Mouse (Mus musculus) liver, postnatal 0 days (tissue): Measurements from ENCODE around the gene Dhx36. TPM values are rescaled to one million over a fixed set of nuclear protein-coding genes. Genes with fewer than 3 reads are reported as not detected.

ENCODE experiments used
- ATAC-seq: fragments of 200-750 bp; cut with Nextera tagmentation; 2 replicates; pipeline ENCODE4 v1.8.0; 2017; ENCODE audit warnings: mild to moderate bottlenecking, moderate library complexity
- DNase-seq: peaks from one replicate; pipeline ENCODE4 v3.0.0-alpha.2; 2016
- H3K27ac ChIP-seq: fragments of 300-500 bp; sonication (generic); 2 replicates; pipeline ENCODE4 v1.5.1; 2014; ENCODE audit warnings: antibody characterized with exemption, moderate library complexity, mild to moderate bottlenecking, low read depth
- H3K27me3 ChIP-seq: fragments of 300-500 bp; sonication (generic); 2 replicates; pipeline ENCODE4 v1.6.1; 2014; ENCODE audit warnings: low read length, control low read depth, mixed read lengths; ENCODE audit not compliant: insufficient read depth
- H3K36me3 ChIP-seq: fragments of 300-500 bp; sonication (generic); replicated peaks from 2 replicates; pipeline ENCODE4 v1.6.1; 2014; ENCODE audit warnings: mild to moderate bottlenecking, control low read depth, low read length, moderate library complexity, mixed read lengths; ENCODE audit not compliant: insufficient read depth
- H3K4me1 ChIP-seq: fragments of 300-500 bp; sonication (generic); 2 replicates; pipeline ENCODE4 v1.6.1; 2014; ENCODE audit warnings: antibody characterized with exemption, mild to moderate bottlenecking, control low read depth; ENCODE audit not compliant: insufficient read depth
- H3K4me2 ChIP-seq: fragments of 300-500 bp; sonication (generic); 2 replicates; pipeline ENCODE4 v1.6.1; 2014; ENCODE audit warnings: low read depth, mild to moderate bottlenecking, low read length, moderate library complexity, mixed read lengths
- H3K4me3 ChIP-seq: fragments of 300-500 bp; sonication (generic); 2 replicates; pipeline ENCODE4 v1.5.1; 2014; ENCODE audit warnings: low read depth, low read length
- H3K9ac ChIP-seq: fragments of 300-500 bp; sonication (generic); replicated peaks from 2 replicates; pipeline ENCODE4 v1.6.1; 2014; ENCODE audit warnings: mild to moderate bottlenecking, moderate library complexity
- H3K9me3 ChIP-seq: fragments of 300-500 bp; sonication (generic); 2 replicates; pipeline ENCODE4 v1.6.1; 2016; ENCODE audit warnings: mild to moderate bottlenecking, control low read depth, low read length, mixed read lengths
- CTCF ChIP-seq: sonication (generic); IDR thresholded peaks from 2 replicates; pipeline ENCODE4 v1.5.1; 2016; ENCODE audit warnings: antibody characterized with exemption, low read depth
- EP300 ChIP-seq: IDR thresholded peaks from 2 replicates; pipeline ENCODE4 v1.6.1; 2016; ENCODE audit warnings: antibody characterized with exemption, low read depth, mild to moderate bottlenecking
- WGBS: fragments of 180-500 bp; shearing (Covaris S2); extraction: QIAGEN DNeasy Blood & Tissue Kit; methylation state at CpG from one replicate; pipeline ENCODE4 v1.1.7; 2014; ENCODE audit not compliant: insufficient replicate concordance; 5-methylcytosine and 5-hydroxymethylcytosine counted together
- polyA plus RNA-seq: library from polyadenylated mRNA; unstranded; fragments of >200 nt; fragmentation: Nextera tagmentation; extraction: Ambion mirVana; gene quantifications from 2 replicates; pipeline ENCODE4 v1.2.1, GENCODE M21; 2015

Dhx36 gene
- polyA plus RNA-seq: 12.0 and 12.4 TPM in 2 replicates

GRCm38 (mm10) chr3:62506488-62507205 is at the start of gene Dhx36:
TSS of gene Dhx36 (minus strand) at chr3:62507004.
- TF ChIP-seq CTCF (no peak), EP300 (no peak)
- Histone ChIP-seq H3K36me3 (0 out of 2 replicates have a peak, but pooled peaks cover 3% of the 10 kb centered on the region), H3K9me3 (no peaks in the 10 kb centered on the region), H3K4me2 (peak within 1 kb of the TSS; percentile 68), H3K27me3 (no peaks in the 10 kb centered on the region), H3K27ac (peak within 1 kb of the TSS; percentile 72), H3K9ac (peak within 1 kb of the TSS; percentile 78), H3K4me3 (peak within 1 kb of the TSS; percentile 76), H3K4me1 (peaks cover 14% of the 10 kb centered on the region)
- DNase-seq (peak; percentile 96), ATAC-seq (peak; percentile 96)
- under 1% methylated on average over 66 of the region's 66 CpGs for WGBS

GRCm38 (mm10) chr3:62527593-62527992 is 20.8 kb upstream of the Dhx36 start:
- no peak overlapping the region for H3K9ac ChIP-seq
- DNase-seq (no peak), ATAC-seq (no peak)
- WGBS: 55% methylated on average over 5 of the region's 5 CpGs
- H3K4me2 ChIP-seq: no peak overlapping the region
- no peak overlapping the region for H3K27ac ChIP-seq
- H3K27me3 ChIP-seq: no peaks in the 10 kb centered on the region
- TF ChIP-seq CTCF: no peak
- no peak for TF ChIP-seq EP300
- H3K4me3 ChIP-seq: no peak overlapping the region
- H3K9me3 ChIP-seq: no peaks in the 10 kb centered on the region
- H3K4me1 ChIP-seq: no peaks in the 10 kb centered on the region
- no peaks in the 10 kb centered on the region for H3K36me3 ChIP-seq

GRCm38 (mm10) chr3:62527160-62527559 is 20.4 kb upstream of the Dhx36 start:
- H3K4me2 ChIP-seq: no peak overlapping the region
- H3K27me3 ChIP-seq: no peaks in the 10 kb centered on the region
- H3K9ac ChIP-seq: no peak overlapping the region
- no peak for ATAC-seq
- no peak for DNase-seq
- TF ChIP-seq EP300: no peak
- peak; percentile 35 for TF ChIP-seq CTCF
- no peaks in the 10 kb centered on the region for H3K36me3 ChIP-seq
- no peak overlapping the region for H3K27ac ChIP-seq
- no peaks in the 10 kb centered on the region for H3K4me1 ChIP-seq
- H3K4me3 ChIP-seq: no peak overlapping the region
- WGBS: 40% methylated on average over 4 of the region's 4 CpGs
- H3K9me3 ChIP-seq: no peaks in the 10 kb centered on the region

GRCm38 (mm10) chr3:62507206-62507647 is 423 bp upstream of the Dhx36 start:
- peaks cover 14% of the 10 kb centered on the region for H3K4me1 ChIP-seq
- DNase-seq: no peak
- H3K4me2 ChIP-seq: peak overlapping the region; percentile 68
- no peak for ATAC-seq
- TF ChIP-seq CTCF: no peak
- no peak for TF ChIP-seq EP300
- no peaks in the 10 kb centered on the region for H3K9me3 ChIP-seq
- no peaks in the 10 kb centered on the region for H3K27me3 ChIP-seq
- no peaks in the 10 kb centered on the region for H3K36me3 ChIP-seq
- WGBS: 51% methylated on average over 5 of the region's 5 CpGs
- no peak overlapping the region for H3K27ac ChIP-seq
- peak overlapping the region; percentile 76 for H3K4me3 ChIP-seq
- no peak overlapping the region for H3K9ac ChIP-seq

GRCm38 (mm10) chr3:62505166-62505900 is 1.5 kb downstream of the Dhx36 start:
- H3K36me3 ChIP-seq: peaks cover 11% of the 10 kb centered on the region
- ATAC-seq (peak; percentile 53), DNase-seq (no peak)
- H3K4me2 ChIP-seq: peak overlapping the region; percentile 68
- peak overlapping the region; percentile 26 for H3K27ac ChIP-seq
- H3K4me1 ChIP-seq: peaks cover 14% of the 10 kb centered on the region
- H3K9ac ChIP-seq: no peak overlapping the region
- no peaks in the 10 kb centered on the region for H3K9me3 ChIP-seq
- WGBS: 43% methylated on average over 5 of the region's 5 CpGs
- H3K4me3 ChIP-seq: peak overlapping the region; percentile 76
- H3K27me3 ChIP-seq: no peaks in the 10 kb centered on the region
- TF ChIP-seq CTCF (no peak), EP300 (no peak)

- Histone ChIP-seq H3K27me3 (no peaks in the 10 kb centered on the region), H3K36me3 (peaks cover 46% of the 10 kb centered on the region), H3K9me3 (no peaks in the 10 kb centered on the region), H3K27ac (no peak overlapping the region), H3K4me3 (no peak overlapping the region), H3K4me2 (no peak overlapping the region), H3K4me1 (no peaks in the 10 kb centered on the region), H3K9ac (no peak overlapping the region)
- 81% methylated on average over 4 of the region's 4 CpGs for WGBS
- ATAC-seq: no peak
- no peak for TF ChIP-seq CTCF
- no peak for DNase-seq
Measured at GRCm38 (mm10) chr3:62499327-62499726, 7.5 kb downstream of the Dhx36 start.
